15 mouse cellular contexts compared by ENCODE assay signal in genomic region chr16:4674091-4674490, GRCm38 (mm10). TPM values are rescaled to one million over a fixed set of nuclear protein-coding genes. Genes with fewer than 3 reads are reported as not detected.
DNase-seq lines count a peak whose midpoint lies in the region; ATAC-seq and TF ChIP-seq lines count a peak whose summit lies in the region.
"Had no signal": no experiment of that assay in that cellular context is flagged by ENCODE, and none has a peak within 500 bp of the region (broad histone marks: within the 10 kb centered on the region; RNA-seq: fewer than 3 reads in every experiment).

No protein-coding gene starts in this region.

- H3K27ac ChIP-seq in midbrain, embryonic 13.5 days: no peak overlapping the region
- H3K27ac ChIP-seq in midbrain, postnatal 0 days (ENCODE audit: low read depth, low read length): no peak overlapping the region
- H3K27ac ChIP-seq in bone marrow, adult 2 months (ENCODE audit: control insufficient read depth, insufficient read depth, low read depth, low read length, poor library complexity): peak overlapping the region; percentile 48
- H3K27ac ChIP-seq in intestine, postnatal 0 days (ENCODE audit: low read depth, low read length): no peak overlapping the region
- H3K27ac ChIP-seq: embryonic facial prominence, embryonic 10.5 days; heart, embryonic 10.5 days had no signal

- H3K27me3 ChIP-seq in midbrain, embryonic 13.5 days: no peaks in the 10 kb centered on the region
- H3K27me3 ChIP-seq in midbrain, postnatal 0 days (ENCODE audit: insufficient read depth, low read length): no peaks in the 10 kb centered on the region
- H3K27me3 ChIP-seq in intestine, postnatal 0 days (replicated peaks; ENCODE audit: control insufficient read depth, insufficient read depth, low read length): no peaks in the 10 kb centered on the region

- no peak for ATAC-seq in midbrain, embryonic 13.5 days
- no peak for ATAC-seq in midbrain, postnatal 0 days (ENCODE audit: low FRiP score)
- ATAC-seq in monocyte, adult 5-6 weeks (replicated peaks; ENCODE audit: insufficient number of reproducible peaks, low FRiP score, low TSS enrichment, poor library complexity, severe bottlenecking): peak; percentile 54
- ATAC-seq in intestine, postnatal 0 days: no peak

- no peaks in the 10 kb centered on the region for H3K9me3 ChIP-seq in midbrain, embryonic 13.5 days
- no peaks in the 10 kb centered on the region for H3K9me3 ChIP-seq in midbrain, postnatal 0 days (ENCODE audit: low read length)
- no peaks in the 10 kb centered on the region for H3K9me3 ChIP-seq in intestine, postnatal 0 days (ENCODE audit: control insufficient read depth)
- H3K9me3 ChIP-seq: embryonic facial prominence, embryonic 10.5 days; heart, embryonic 10.5 days had no signal

- 0 out of 2 replicates have a peak overlapping the region, but pooled peaks have one; percentile 19 for H3K9ac ChIP-seq in midbrain, embryonic 13.5 days (replicated peaks)
- H3K9ac ChIP-seq in midbrain, postnatal 0 days (replicated peaks; ENCODE audit: low read length, poor library complexity, severe bottlenecking): no peak overlapping the region
- no peak overlapping the region for H3K9ac ChIP-seq in intestine, postnatal 0 days (ENCODE audit: low read depth, low read length)

- H3K4me1 ChIP-seq in midbrain, embryonic 13.5 days (replicated peaks): peaks cover 7% of the 10 kb centered on the region
- peaks cover 7% of the 10 kb centered on the region; the same call in 1 of the 2 replicates for H3K4me1 ChIP-seq in midbrain, postnatal 0 days (ENCODE audit: insufficient read depth, low read length)
- peaks cover 17% of the 10 kb centered on the region for H3K4me1 ChIP-seq in bone marrow, adult 2 months (ENCODE audit: control insufficient read depth, insufficient read depth, low read length)
- H3K4me1 ChIP-seq in intestine, postnatal 0 days (replicated peaks; ENCODE audit: control insufficient read depth, insufficient read depth, low read length): peaks cover 7% of the 10 kb centered on the region; the same call in 1 of the 2 replicates

- H3K36me3 ChIP-seq in midbrain, embryonic 13.5 days: peaks cover 37% of the 10 kb centered on the region
- peaks cover 18% of the 10 kb centered on the region for H3K36me3 ChIP-seq in midbrain, postnatal 0 days (ENCODE audit: insufficient read depth, low read length)
- H3K36me3 ChIP-seq in intestine, postnatal 0 days (ENCODE audit: control insufficient read depth, insufficient read depth): peaks cover 38% of the 10 kb centered on the region

- H3K4me3 ChIP-seq in midbrain, embryonic 13.5 days (replicated peaks): no peak overlapping the region
- no peak overlapping the region for H3K4me3 ChIP-seq in midbrain, postnatal 0 days (ENCODE audit: low read depth, low read length)
- no peak overlapping the region for H3K4me3 ChIP-seq in bone marrow, adult 2 months (replicated peaks; ENCODE audit: control insufficient read depth, low read depth, low read length)
- no peak overlapping the region for H3K4me3 ChIP-seq in intestine, postnatal 0 days (ENCODE audit: low read depth, low read length)
- H3K4me3 ChIP-seq: embryonic facial prominence, embryonic 10.5 days; heart, embryonic 10.5 days had no signal

- no peak overlapping the region for H3K4me2 ChIP-seq in midbrain, embryonic 13.5 days (replicated peaks)
- no peak overlapping the region for H3K4me2 ChIP-seq in midbrain, postnatal 0 days (ENCODE audit: low read depth, low read length, poor library complexity, severe bottlenecking)
- H3K4me2 ChIP-seq in intestine, postnatal 0 days (replicated peaks; ENCODE audit: low read depth): no peak overlapping the region
- H3K4me2 ChIP-seq: liver, embryonic 11.5 days had no signal

- DNase-seq in midbrain, postnatal 0 days (ENCODE audit: low spot score): no peak
- DNase-seq in thymus, postnatal 25 days: peak; percentile 77
- DNase-seq in adrenal gland, adult 8-10 months: no peak
- no peak for DNase-seq in cerebellum, postnatal 25 days
- DNase-seq: cerebellum, adult 8-10 months; heart, postnatal 36 days; kidney, adult 11 months; kidney, postnatal 36 days had no signal

- TF ChIP-seq CTCF in midbrain, postnatal 0 days (IDR thresholded peaks at IDR 0.05): no peak
- no peak for TF ChIP-seq CTCF in bone marrow, adult 2 months (IDR thresholded peaks at IDR 0.05; ENCODE audit: control insufficient read depth, insufficient read depth, low read length)
- TF ChIP-seq CTCF in intestine, postnatal 0 days (IDR thresholded peaks at IDR 0.05; ENCODE audit: low read depth): no peak

- WGBS in midbrain, embryonic 13.5 days: 89% methylated on average over 4 of the region's 4 CpGs
- WGBS in midbrain, postnatal 0 days: 86% methylated on average over 4 of the region's 4 CpGs
- WGBS in bone marrow, adult 2 months: 3% methylated on average over 4 of the region's 4 CpGs
- 76% methylated on average over 4 of the region's 4 CpGs for WGBS in intestine, postnatal 0 days

- TF ChIP-seq POLR2A in bone marrow, adult 2 months (IDR thresholded peaks at IDR 0.05; ENCODE audit: borderline replicate concordance, control insufficient read depth, low read depth, low read length): no peak

RNA-seq across cellular contexts. Expression of gene Coro7, which starts 5.5 kb away (rescaled TPM):
- polyA plus RNA-seq in midbrain, embryonic 13.5 days (2015; fragmentation: Nextera tagmentation; extraction: Ambion mirVana): 25.1 and 26.5 TPM in 2 replicates
- 31.1 and 39.8 TPM in 2 replicates for total RNA-seq in midbrain, postnatal 0 days (2014; rRNA removed)
- polyA plus RNA-seq in midbrain, postnatal 0 days (2015; fragmentation: Nextera tagmentation; extraction: Ambion mirVana): 28.7 and 31.9 TPM in 2 replicates
- 48.7 and 102 TPM in 2 replicates for polyA plus RNA-seq in bone marrow, adult 2 months (2011; ENCODE audit: insufficient read depth, insufficient read length, low replicate concordance, missing spikeins)
- total RNA-seq in monocyte, adult 5-6 weeks (2017): 28.4 to 62.6 TPM (median 29.8 TPM) in 3 replicates
- polyA plus RNA-seq in intestine, postnatal 0 days (2015; fragmentation: Nextera tagmentation; extraction: Ambion mirVana): 25.3 and 27.5 TPM in 2 replicates
- total RNA-seq in adrenal gland, adult 8-10 months (2022): 10 to 100 TPM; 23.1 to 41.9 (median 36.7) TPM

RNA-seq across cellular contexts. Expression of gene Dnaja3, which starts 34.3 kb away (rescaled TPM):
- polyA plus RNA-seq in midbrain, embryonic 13.5 days (2015; fragmentation: Nextera tagmentation; extraction: Ambion mirVana): 50.5 and 54.3 TPM in 2 replicates
- total RNA-seq in midbrain, postnatal 0 days (2014; rRNA removed): 62.1 and 65.5 TPM in 2 replicates
- 54.1 and 57.0 TPM in 2 replicates for polyA plus RNA-seq in midbrain, postnatal 0 days (2015; fragmentation: Nextera tagmentation; extraction: Ambion mirVana)
- polyA plus RNA-seq in bone marrow, adult 2 months (2011; ENCODE audit: insufficient read depth, insufficient read length, low replicate concordance, missing spikeins): 10.6 and 11.7 TPM in 2 replicates
- total RNA-seq in monocyte, adult 5-6 weeks (2017): 25.9 to 34.1 TPM (median 26.3 TPM) in 3 replicates
- polyA plus RNA-seq in intestine, postnatal 0 days (2015; fragmentation: Nextera tagmentation; extraction: Ambion mirVana): 37.9 and 38.6 TPM in 2 replicates
- 100 to 1,000 TPM; 107 to 132 (median 117) TPM for total RNA-seq in adrenal gland, adult 8-10 months (2022)

RNA-seq across cellular contexts. Expression of gene Vasn, which starts 34.4 kb away (rescaled TPM):
- polyA plus RNA-seq in midbrain, embryonic 13.5 days (2015; fragmentation: Nextera tagmentation; extraction: Ambion mirVana): 3.2 and 4.6 TPM in 2 replicates
- 12.0 and 14.2 TPM in 2 replicates for total RNA-seq in midbrain, postnatal 0 days (2014; rRNA removed)
- 4.7 TPM in 2 replicates for polyA plus RNA-seq in midbrain, postnatal 0 days (2015; fragmentation: Nextera tagmentation; extraction: Ambion mirVana)
- 0.34 and 1.8 TPM in 2 replicates for polyA plus RNA-seq in bone marrow, adult 2 months (2011; ENCODE audit: insufficient read depth, insufficient read length, low replicate concordance, missing spikeins)
- 0.19 to 0.43 TPM (median 0.39 TPM) in 3 replicates for total RNA-seq in monocyte, adult 5-6 weeks (2017)
- 5.0 and 5.3 TPM in 2 replicates for polyA plus RNA-seq in intestine, postnatal 0 days (2015; fragmentation: Nextera tagmentation; extraction: Ambion mirVana)
- 10 to 100 TPM; 10.1 to 16.9 (median 11.1) TPM for total RNA-seq in adrenal gland, adult 8-10 months (2022)

RNA-seq across cellular contexts. Expression of gene Nmral1, which starts 45.1 kb away (rescaled TPM):
- polyA plus RNA-seq in midbrain, embryonic 13.5 days (2015; fragmentation: Nextera tagmentation; extraction: Ambion mirVana): 102 and 104 TPM in 2 replicates
- 27.5 and 33.5 TPM in 2 replicates for total RNA-seq in midbrain, postnatal 0 days (2014; rRNA removed)
- polyA plus RNA-seq in midbrain, postnatal 0 days (2015; fragmentation: Nextera tagmentation; extraction: Ambion mirVana): 37.1 and 41.2 TPM in 2 replicates
- polyA plus RNA-seq in bone marrow, adult 2 months (2011; ENCODE audit: insufficient read depth, insufficient read length, low replicate concordance, missing spikeins): 27.3 and 32.5 TPM in 2 replicates
- 3.7 to 12.2 TPM (median 6.1 TPM) in 3 replicates for total RNA-seq in monocyte, adult 5-6 weeks (2017)
- polyA plus RNA-seq in intestine, postnatal 0 days (2015; fragmentation: Nextera tagmentation; extraction: Ambion mirVana): 10.2 and 11.6 TPM in 2 replicates
- total RNA-seq in adrenal gland, adult 8-10 months (2022): 1 to 10 TPM; 2.3 to 9.0 (median 4.8) TPM

RNA-seq across cellular contexts. Expression of gene Pam16, which starts 49.3 kb away (rescaled TPM):
- polyA plus RNA-seq in midbrain, embryonic 13.5 days (2015; fragmentation: Nextera tagmentation; extraction: Ambion mirVana): 153 and 155 TPM in 2 replicates
- total RNA-seq in midbrain, postnatal 0 days (2014; rRNA removed): 31.7 and 40.2 TPM in 2 replicates
- polyA plus RNA-seq in midbrain, postnatal 0 days (2015; fragmentation: Nextera tagmentation; extraction: Ambion mirVana): 134 TPM in 2 replicates
- 19.7 and 52.5 TPM in 2 replicates for polyA plus RNA-seq in bone marrow, adult 2 months (2011; ENCODE audit: insufficient read depth, insufficient read length, low replicate concordance, missing spikeins)
- total RNA-seq in monocyte, adult 5-6 weeks (2017): 5.1 to 18.7 TPM (median 14.8 TPM) in 3 replicates
- polyA plus RNA-seq in intestine, postnatal 0 days (2015; fragmentation: Nextera tagmentation; extraction: Ambion mirVana): 63.3 and 72.1 TPM in 2 replicates
- 100 to 1,000 TPM in 2 of 4 experiments, 10 to 100 TPM in 2; 81.7 to 124 (median 102) TPM for total RNA-seq in adrenal gland, adult 8-10 months (2022)
